Mouse (Mus musculus) forebrain, embryonic 12.5 days (tissue): ENCODE measurements around the gene Olfr741. TPM values are rescaled to one million over a fixed set of nuclear protein-coding genes. Genes with fewer than 3 reads are reported as not detected.

ENCODE experiments used
- ATAC-seq: fragments of 200-750 bp; cut with Nextera tagmentation; 2 replicates; pipeline ENCODE4 v1.8.0; 2017; ENCODE audit warnings: moderate TSS enrichment; ENCODE audit not compliant: low FRiP score
- H3K27ac ChIP-seq: fragments of 300-500 bp; sonication (generic); 2 replicates; pipeline ENCODE4 v1.5.1; 2016; ENCODE audit warnings: mild to moderate bottlenecking
- H3K27me3 ChIP-seq: fragments of 300-500 bp; sonication (generic); 2 replicates; pipeline ENCODE4 v1.6.1; 2016; ENCODE audit warnings: mild to moderate bottlenecking
- H3K36me3 ChIP-seq: fragments of 300-500 bp; sonication (generic); replicated peaks from 2 replicates; pipeline ENCODE4 v1.6.1; 2016; ENCODE audit warnings: mild to moderate bottlenecking
- H3K4me1 ChIP-seq: fragments of 300-500 bp; sonication (generic); 2 replicates; pipeline ENCODE4 v1.6.1; 2016
- H3K4me2 ChIP-seq: fragments of 300-500 bp; sonication (generic); 2 replicates; pipeline ENCODE4 v1.6.1; 2016; ENCODE audit warnings: mild to moderate bottlenecking, moderate library complexity
- H3K4me3 ChIP-seq: fragments of 300-500 bp; sonication (generic); replicated peaks from 2 replicates; pipeline ENCODE4 v1.5.1; 2016; ENCODE audit warnings: mild to moderate bottlenecking
- H3K9ac ChIP-seq: fragments of 300-500 bp; sonication (generic); 2 replicates; pipeline ENCODE4 v1.6.1; 2016; ENCODE audit warnings: mild to moderate bottlenecking
- H3K9me3 ChIP-seq: fragments of 300-500 bp; sonication (generic); 2 replicates; pipeline ENCODE4 v1.6.1; 2016
- WGBS: fragments of 180-500 bp; shearing (Covaris S2); methylation state at CpG from one replicate; pipeline ENCODE4 v1.1.7; 2016; 5-methylcytosine and 5-hydroxymethylcytosine counted together
- polyA plus RNA-seq: library from polyadenylated mRNA; unstranded; fragments of >200 nt; fragmentation: Nextera tagmentation; extraction: Ambion mirVana; gene quantifications from 2 replicates; pipeline ENCODE4 v1.2.1, GENCODE M21; 2016

Olfr741 gene
- not detected in 2 replicates for polyA plus RNA-seq

DNA sequence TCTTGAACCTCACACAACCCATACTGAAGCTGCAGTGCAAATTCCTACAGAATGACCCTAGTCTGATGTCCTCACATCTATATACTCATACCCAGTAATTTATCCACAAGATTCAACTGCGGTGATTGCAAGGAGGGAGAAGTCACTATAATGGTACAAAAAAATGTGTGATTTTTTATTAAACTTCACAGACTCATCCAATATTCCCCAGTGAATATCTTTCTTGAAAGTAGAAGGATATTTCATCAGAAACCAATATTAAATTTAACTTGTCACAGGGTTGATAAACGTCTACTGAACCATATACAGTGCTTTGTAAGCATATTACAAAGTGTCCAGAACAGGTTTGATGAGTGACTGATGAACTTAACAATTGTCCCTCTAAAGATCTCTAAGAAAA, at the start of gene Olfr741:
Gene Olfr741, plus strand, starts transcription at position 301 of the 400 bp plus-strand sequence.
- no peaks in the 10 kb centered on the region for H3K9me3 ChIP-seq
- H3K4me1 ChIP-seq: no peaks in the 10 kb centered on the region
- H3K4me2 ChIP-seq: no peak within 1 kb of the TSS
- no peak within 1 kb of the TSS for H3K9ac ChIP-seq
- H3K36me3 ChIP-seq: no peaks in the 10 kb centered on the region
- H3K4me3 ChIP-seq: no peak within 1 kb of the TSS
- H3K27ac ChIP-seq: no peak within 1 kb of the TSS
- WGBS: 78% methylated on average over 2 of the region's 2 CpGs
- no peaks in the 10 kb centered on the region for H3K27me3 ChIP-seq
- no peak for ATAC-seq

- Histone ChIP-seq H3K27ac (no peak within 1 kb of the TSS), H3K27me3 (no peaks in the 10 kb centered on the region), H3K9me3 (no peaks in the 10 kb centered on the region), H3K4me1 (no peaks in the 10 kb centered on the region), H3K4me2 (no peak within 1 kb of the TSS), H3K36me3 (no peaks in the 10 kb centered on the region), H3K4me3 (no peak within 1 kb of the TSS), H3K9ac (no peak within 1 kb of the TSS)
- ATAC-seq: no peak
- WGBS: 81% methylated on average over 3 of the region's 3 CpGs
Observed at GRCm38 (mm10) chr14:50445245-50445644, 27.3 kb upstream of the Olfr741 start, which contains the start of gene Olfr740. Gene Olfr740 (plus strand): TSS chr14:50445545.

DNA sequence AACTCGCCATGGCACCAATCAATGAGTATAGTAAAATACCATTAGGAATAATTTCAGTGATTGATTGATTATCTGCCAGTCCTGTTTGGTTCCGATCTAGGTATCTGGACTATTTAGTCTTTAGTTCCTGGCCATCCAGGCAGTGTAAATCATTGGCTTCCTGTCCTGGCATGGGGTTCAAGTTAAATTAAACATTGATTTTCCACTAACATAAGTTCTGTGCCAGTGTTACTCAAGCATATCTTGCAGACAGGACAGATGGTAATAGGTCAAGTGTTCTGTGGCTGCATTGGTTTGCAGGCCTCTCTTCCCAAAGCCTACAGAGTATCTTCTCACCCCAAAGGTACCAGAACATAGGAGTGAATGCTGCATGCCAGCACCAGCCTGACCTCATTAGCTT, 5.9 kb downstream of the Olfr741 start:
- H3K9me3 ChIP-seq: 0 out of 2 replicates have a peak, but pooled peaks cover 4% of the 10 kb centered on the region
- no peak for ATAC-seq
- no peak overlapping the region for H3K4me2 ChIP-seq
- H3K4me1 ChIP-seq: no peaks in the 10 kb centered on the region
- H3K4me3 ChIP-seq: no peak overlapping the region
- no peak overlapping the region for H3K27ac ChIP-seq
- no peaks in the 10 kb centered on the region for H3K36me3 ChIP-seq
- 80% methylated on average over 2 of the region's 2 CpGs for WGBS
- no peaks in the 10 kb centered on the region for H3K27me3 ChIP-seq
- H3K9ac ChIP-seq: no peak overlapping the region

- Histone ChIP-seq H3K36me3 (no peaks in the 10 kb centered on the region), H3K4me3 (no peak within 1 kb of the TSS), H3K27ac (no peak within 1 kb of the TSS), H3K9me3 (no peaks in the 10 kb centered on the region), H3K9ac (no peak within 1 kb of the TSS), H3K27me3 (no peaks in the 10 kb centered on the region), H3K4me1 (no peaks in the 10 kb centered on the region), H3K4me2 (no peak within 1 kb of the TSS)
- 72% methylated on average over 2 of the region's 2 CpGs for WGBS
- no peak for ATAC-seq
Observed at GRCm38 (mm10) chr14:50503300-50503699, 30.8 kb downstream of the Olfr741 start, which contains the start of gene Olfr742. Gene Olfr742 (plus strand): TSS chr14:50503600.

- no peaks in the 10 kb centered on the region for H3K36me3 ChIP-seq
- H3K27me3 ChIP-seq: no peaks in the 10 kb centered on the region
- H3K27ac ChIP-seq: no peak within 1 kb of the TSS
- H3K4me1 ChIP-seq: no peaks in the 10 kb centered on the region
- H3K4me2 ChIP-seq: no peak within 1 kb of the TSS
- no peak for ATAC-seq
- no peak within 1 kb of the TSS for H3K4me3 ChIP-seq
- H3K9ac ChIP-seq: no peak within 1 kb of the TSS
- no peaks in the 10 kb centered on the region for H3K9me3 ChIP-seq
Observed at GRCm38 (mm10) chr14:50521539-50521938, 49.0 kb downstream of the Olfr741 start, which contains the start of gene Olfr743. Gene Olfr743 (plus strand): TSS chr14:50521839.

Other genes with a start within 250 kb of the Olfr741 start
- not detected in 2 replicates for gene Olfr731, start 230.9 kb upstream of the Olfr741 start, polyA plus RNA-seq
- not detected in 2 replicates for gene Olfr732, start 188.5 kb upstream of the Olfr741 start, polyA plus RNA-seq
- not detected in 2 replicates for gene Olfr733, start 171.2 kb upstream of the Olfr741 start, polyA plus RNA-seq
- not detected in 2 replicates for gene Olfr734, start 146.0 kb upstream of the Olfr741 start, polyA plus RNA-seq
- not detected in 2 replicates for gene Olfr735, start 123.9 kb upstream of the Olfr741 start, polyA plus RNA-seq
- not detected in 2 replicates for gene Tlr11, start 114.8 kb upstream of the Olfr741 start, polyA plus RNA-seq
- gene Olfr736, start 91.6 kb upstream of the Olfr741 start, polyA plus RNA-seq: not detected in 2 replicates
- not detected in 2 replicates for gene Olfr738, start 65.2 kb upstream of the Olfr741 start, polyA plus RNA-seq
- not detected in 2 replicates for gene Olfr739, start 54.1 kb upstream of the Olfr741 start, polyA plus RNA-seq
- gene Olfr740, start 27.2 kb upstream of the Olfr741 start, polyA plus RNA-seq: not detected in 2 replicates
- not detected in 2 replicates for gene Olfr742, start 30.9 kb downstream of the Olfr741 start, polyA plus RNA-seq
- gene Olfr743, start 49.1 kb downstream of the Olfr741 start, polyA plus RNA-seq: not detected in 2 replicates
- not detected in 2 replicates for gene Olfr744, start 142.1 kb downstream of the Olfr741 start, polyA plus RNA-seq
- 0.14 TPM in 1 of 2 replicates, not detected in the other for gene Olfr745, start 166.7 kb downstream of the Olfr741 start, polyA plus RNA-seq
- not detected in 2 replicates for gene Olfr746, start 174.3 kb downstream of the Olfr741 start, polyA plus RNA-seq
- gene Olfr747, start 220.5 kb downstream of the Olfr741 start, polyA plus RNA-seq: not detected in 2 replicates
- 0.05 TPM in 1 of 2 replicates, not detected in the other for gene Olfr748, start 234.6 kb downstream of the Olfr741 start, polyA plus RNA-seq